Mouse (Mus musculus) MEL (cell line): ENCODE measurements around the gene Ate1.

Source experiments
- BHLHE40 ChIP-seq: IDR thresholded peaks from 2 replicates; pipeline ENCODE4 v1.6.1; 2012; ENCODE audit warnings: low read depth, mild to moderate bottlenecking, inconsistent platforms, low read length, improper control_type of control experiment, borderline replicate concordance
- CTCF ChIP-seq, 3 experiments: IDR thresholded peaks in 2 of 3; conservative IDR thresholded peaks in 1 of 3; 2 replicates each; pipeline ENCODE4 v1.5.1; 2011 to 2012; ENCODE audit warnings: low read length in 3 of 3, low read depth in 2 of 3, mild to moderate bottlenecking in 2 of 3, improper control_type of control experiment in 1 of 3, inconsistent platforms in 1 of 3, mixed read lengths in 1 of 3, moderate library complexity in 1 of 3; ENCODE audit not compliant: control insufficient read depth in 1 of 3, insufficient read depth in 1 of 3, poor library complexity in 1 of 3, severe bottlenecking in 1 of 3
- E2F4 ChIP-seq: IDR thresholded peaks from 2 replicates; pipeline ENCODE4 v1.6.1; 2011; ENCODE audit warnings: low read depth, low read length, improper control_type of control experiment, borderline replicate concordance
- EP300 ChIP-seq, 2 experiments: IDR thresholded peaks; 2 replicates each; pipeline ENCODE4 v1.6.1; 2011; ENCODE audit warnings: improper control_type of control experiment in 2 of 2, low read length in 2 of 2, low read depth in 1 of 2, mild to moderate bottlenecking in 1 of 2
- GABPA ChIP-seq: IDR thresholded peaks from 2 replicates; pipeline ENCODE4 v1.6.1; 2012; ENCODE audit warnings: low read depth, mild to moderate bottlenecking, inconsistent platforms, low read length, improper control_type of control experiment, moderate library complexity
- HCFC1 ChIP-seq: IDR thresholded peaks from 2 replicates; pipeline ENCODE4 v1.6.1; 2012; ENCODE audit warnings: low read depth, mild to moderate bottlenecking, inconsistent platforms, low read length, improper control_type of control experiment, moderate library complexity
- MAX ChIP-seq: IDR thresholded peaks from 2 replicates; pipeline ENCODE4 v1.6.1; 2011; ENCODE audit warnings: low read length, improper control_type of control experiment
- NELFE ChIP-seq: IDR thresholded peaks from 2 replicates; pipeline ENCODE4 v1.6.1; 2011; ENCODE audit warnings: low read depth, low read length, improper control_type of control experiment
- NRF1 ChIP-seq: IDR thresholded peaks from 2 replicates; pipeline ENCODE4 v1.6.1; 2014; ENCODE audit warnings: low read depth, mild to moderate bottlenecking, inconsistent platforms, low read length, improper control_type of control experiment, moderate library complexity; ENCODE audit not compliant: poor library complexity, insufficient read depth, severe bottlenecking
- POLR2A ChIP-seq, 2 experiments: IDR thresholded peaks; 2 replicates each; pipeline ENCODE4 v1.6.1; 2011 to 2012; ENCODE audit warnings: low read length in 2 of 2, mild to moderate bottlenecking in 2 of 2, control low read depth in 1 of 2, improper control_type of control experiment in 1 of 2, low read depth in 1 of 2, moderate library complexity in 1 of 2; ENCODE audit not compliant: control insufficient read depth in 1 of 2, insufficient read depth in 1 of 2, poor library complexity in 1 of 2
- RAD21 ChIP-seq: IDR thresholded peaks from 2 replicates; pipeline ENCODE4 v1.6.1; 2011; ENCODE audit warnings: mild to moderate bottlenecking, low read depth, low read length, improper control_type of control experiment
- TBP ChIP-seq: IDR thresholded peaks from 2 replicates; pipeline ENCODE4 v1.8.0; 2011; ENCODE audit warnings: low read depth, low read length, improper control_type of control experiment
- ZNF384 ChIP-seq: IDR thresholded peaks from 2 replicates; pipeline ENCODE4 v1.6.1; 2012; ENCODE audit warnings: low read depth, mild to moderate bottlenecking, inconsistent platforms, low read length, improper control_type of control experiment

- TF ChIP-seq POLR2A (IDR thresholded peaks at IDR 0.05; ENCODE audit: control insufficient read depth in 1 of 2, insufficient read depth in 1 of 2, low read depth in 1 of 2, low read length in 2 of 2, poor library complexity in 1 of 2) (no peak), NELFE (no peak), EP300 (IDR thresholded peaks at IDR 0.05; ENCODE audit: low read depth in 1 of 2, low read length in 2 of 2) (no peak), MAX (no peak), CTCF (IDR thresholded peaks at IDR 0.05 in 2 of 3, conservative IDR thresholded peaks at IDR 0.05 in 1 of 3; ENCODE audit: control insufficient read depth in 1 of 3, insufficient read depth in 1 of 3, low read depth in 2 of 3, low read length in 3 of 3, poor library complexity in 1 of 3, severe bottlenecking in 1 of 3) (no peak), BHLHE40 (no peak), NRF1 (no peak), ZNF384 (no peak), HCFC1 (no peak), TBP (no peak), GABPA (no peak), RAD21 (no peak), E2F4 (no peak)
Measured at GRCm38 (mm10) chr7:130425991-130426390, 94.2 kb downstream of the Ate1 start.
